Mouse (Mus musculus) embryonic facial prominence, embryonic 14.5 days (tissue): ENCODE measurements around the gene Olfr702. TPM values are rescaled to one million over a fixed set of nuclear protein-coding genes. Genes with fewer than 3 reads are reported as not detected.

ENCODE experiments used
- ATAC-seq: fragments of 200-750 bp; cut with Nextera tagmentation; 2 replicates; pipeline ENCODE4 v1.8.0; 2017; ENCODE audit warnings: low read depth, moderate number of reproducible peaks, moderate TSS enrichment
- DNase-seq: peaks from one replicate; pipeline ENCODE4 v3.0.0-alpha.2; 2015; ENCODE audit warnings: low spot score
- H3K27ac ChIP-seq: fragments of 300-500 bp; sonication (generic); replicated peaks from 2 replicates; pipeline ENCODE4 v1.5.1; 2014; ENCODE audit warnings: low read depth, mild to moderate bottlenecking, low read length, moderate library complexity
- H3K27me3 ChIP-seq: fragments of 300-500 bp; sonication (generic); replicated peaks from 2 replicates; pipeline ENCODE4 v1.6.1; 2014; ENCODE audit warnings: low read length; ENCODE audit not compliant: control insufficient read depth, insufficient read depth
- H3K36me3 ChIP-seq: fragments of 300-500 bp; sonication (generic); 2 replicates; pipeline ENCODE4 v1.6.1; 2014; ENCODE audit warnings: low read length, mixed read lengths; ENCODE audit not compliant: control insufficient read depth, insufficient read depth
- H3K4me1 ChIP-seq: fragments of 300-500 bp; sonication (generic); 2 replicates; pipeline ENCODE4 v1.6.1; 2014; ENCODE audit warnings: antibody characterized with exemption, low read length; ENCODE audit not compliant: control insufficient read depth, insufficient read depth
- H3K4me2 ChIP-seq: fragments of 300-500 bp; sonication (generic); 2 replicates; pipeline ENCODE4 v1.6.1; 2014; ENCODE audit warnings: low read depth, mild to moderate bottlenecking, low read length, moderate library complexity, mixed read lengths
- H3K4me3 ChIP-seq: fragments of 300-500 bp; sonication (generic); 2 replicates; pipeline ENCODE4 v1.5.1; 2014; ENCODE audit warnings: low read depth, mild to moderate bottlenecking, low read length
- H3K9ac ChIP-seq: fragments of 300-500 bp; sonication (generic); 2 replicates; pipeline ENCODE4 v1.6.1; 2014; ENCODE audit warnings: low read depth, mild to moderate bottlenecking, low read length, moderate library complexity, mixed read lengths
- H3K9me3 ChIP-seq: fragments of 300-500 bp; sonication (generic); 2 replicates; pipeline ENCODE4 v1.6.1; 2016; ENCODE audit warnings: low read length; ENCODE audit not compliant: control insufficient read depth
- WGBS: fragments of 180-500 bp; shearing (Covaris S2); extraction: QIAGEN DNeasy Blood & Tissue Kit; methylation state at CpG from one replicate; pipeline ENCODE4 v1.1.7; 2014; 5-methylcytosine and 5-hydroxymethylcytosine counted together
- polyA plus RNA-seq: library from polyadenylated mRNA; unstranded; fragments of >200 nt; fragmentation: Nextera tagmentation; extraction: Ambion mirVana; gene quantifications from 2 replicates; pipeline ENCODE4 v1.2.1, GENCODE M21; 2014

The Olfr702 gene
- polyA plus RNA-seq = not detected in 2 replicates

DNA sequence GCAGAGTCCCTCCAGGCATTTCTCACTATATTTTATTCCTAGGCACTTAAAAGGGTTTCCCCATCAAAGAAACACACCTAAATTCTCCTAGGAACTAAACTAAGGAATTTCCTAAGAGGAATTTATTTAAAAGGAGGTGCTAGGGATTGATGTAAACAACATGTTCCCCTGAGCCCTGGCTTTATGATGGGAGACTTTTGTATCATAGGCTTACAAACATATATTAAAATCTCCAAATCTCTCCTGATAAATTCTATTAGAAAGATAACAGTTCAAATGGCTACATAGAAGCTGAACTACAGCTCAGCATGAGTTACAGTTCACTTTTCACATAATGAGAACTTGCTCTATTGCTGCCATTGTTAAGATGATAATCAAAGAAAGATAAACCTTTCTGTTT lies at the start of gene Olfr702:
Gene Olfr702 (minus strand): TSS at position 101 of the 400 bp plus-strand sequence.
- Histone ChIP-seq H3K4me3 (no peak within 1 kb of the TSS), H3K27me3 (no peaks in the 10 kb centered on the region), H3K9me3 (no peaks in the 10 kb centered on the region), H3K27ac (no peak within 1 kb of the TSS), H3K36me3 (no peaks in the 10 kb centered on the region), H3K9ac (no peak within 1 kb of the TSS), H3K4me1 (no peaks in the 10 kb centered on the region), H3K4me2 (no peak within 1 kb of the TSS)
- no peak for ATAC-seq
- DNase-seq = no peak

DNA sequence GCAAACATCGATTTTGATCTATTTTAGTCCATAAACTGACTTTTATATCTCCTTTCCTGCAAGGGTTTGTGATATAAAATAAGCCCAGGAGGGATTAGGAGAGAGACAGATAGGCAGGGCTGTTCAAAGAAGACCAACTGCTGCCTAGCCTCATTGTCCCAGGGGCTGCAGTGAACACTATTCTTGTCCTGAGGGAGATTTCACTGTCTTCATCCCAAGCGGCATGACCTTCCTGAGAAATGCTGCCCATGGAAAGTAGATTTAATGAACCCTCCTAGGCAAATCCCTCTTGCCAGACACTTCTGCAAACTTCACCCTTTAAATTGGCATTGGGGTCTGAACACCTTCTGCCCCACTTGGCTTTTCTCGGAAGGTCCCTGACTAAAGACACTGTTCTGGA lies 43.1 kb upstream of the Olfr702 start, which contains the start of gene Olfr705:
Gene Olfr705 (minus strand): TSS at position 101 of the 400 bp plus-strand sequence.
- no peak within 1 kb of the TSS for H3K4me2 ChIP-seq
- DNase-seq = no peak
- H3K36me3 ChIP-seq = no peaks in the 10 kb centered on the region
- WGBS = 80% methylated on average over 3 of the region's 3 CpGs
- H3K9ac ChIP-seq = no peak within 1 kb of the TSS
- H3K4me1 ChIP-seq = no peaks in the 10 kb centered on the region
- no peaks in the 10 kb centered on the region for H3K27me3 ChIP-seq
- no peak for ATAC-seq
- H3K27ac ChIP-seq = no peak within 1 kb of the TSS
- no peaks in the 10 kb centered on the region for H3K9me3 ChIP-seq
- no peak within 1 kb of the TSS for H3K4me3 ChIP-seq

DNA sequence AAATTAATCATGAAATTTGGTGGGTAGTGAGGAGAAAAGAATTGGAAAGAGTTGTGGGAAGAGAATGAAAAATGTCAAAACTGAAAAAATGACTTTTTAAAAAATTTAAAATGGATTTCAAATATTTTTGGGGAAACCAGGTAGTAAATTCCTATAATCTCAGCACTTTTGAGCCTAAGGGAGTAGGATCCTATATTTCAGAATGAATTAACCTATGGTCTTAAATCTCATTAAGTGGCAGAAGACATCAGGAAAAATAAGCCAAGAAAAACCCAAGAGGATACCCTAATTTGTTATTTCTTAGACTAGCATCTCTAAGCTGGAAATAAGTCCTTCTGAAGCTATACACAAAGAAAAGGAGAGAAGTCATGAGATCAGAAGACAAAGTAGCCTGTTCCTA lies 29.2 kb upstream of the Olfr702 start, which contains the start of gene Olfr704:
Gene Olfr704 (plus strand): TSS at position 301 of the 400 bp plus-strand sequence.
- Histone ChIP-seq H3K27ac (no peak within 1 kb of the TSS), H3K9me3 (no peaks in the 10 kb centered on the region), H3K27me3 (no peaks in the 10 kb centered on the region), H3K4me3 (no peak within 1 kb of the TSS), H3K36me3 (no peaks in the 10 kb centered on the region), H3K4me1 (no peaks in the 10 kb centered on the region), H3K9ac (no peak within 1 kb of the TSS), H3K4me2 (no peak within 1 kb of the TSS)
- DNase-seq = no peak
- ATAC-seq = no peak

DNA sequence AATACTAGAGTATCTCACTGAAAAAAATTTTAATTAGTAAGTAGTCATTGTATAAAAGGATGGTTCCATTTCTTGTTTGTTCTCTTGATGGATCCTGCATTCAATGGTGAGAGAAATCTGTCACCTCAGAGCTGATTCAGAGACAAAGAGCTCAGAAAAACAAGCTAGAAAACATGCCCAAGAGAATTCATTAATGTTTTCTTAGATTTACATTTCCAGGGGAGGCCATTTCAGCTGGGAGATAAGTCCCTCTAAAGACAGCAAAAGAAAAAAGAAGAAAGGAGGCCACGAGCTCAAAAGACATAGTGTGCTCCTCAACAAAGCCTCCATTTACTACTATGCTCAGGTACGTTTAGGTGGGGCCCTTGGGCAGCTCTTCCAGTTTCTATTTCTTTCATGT lies 9.4 kb upstream of the Olfr702 start, which contains the start of gene Olfr703:
Gene Olfr703 (plus strand): TSS at position 301 of the 400 bp plus-strand sequence.
- no peak within 1 kb of the TSS for H3K4me2 ChIP-seq
- no peaks in the 10 kb centered on the region for H3K36me3 ChIP-seq
- H3K27ac ChIP-seq = no peak within 1 kb of the TSS
- no peaks in the 10 kb centered on the region for H3K4me1 ChIP-seq
- H3K9me3 ChIP-seq = no peaks in the 10 kb centered on the region
- WGBS = 43% methylated on average over 2 of the region's 2 CpGs
- DNase-seq (no peak), ATAC-seq (no peak)
- H3K27me3 ChIP-seq = no peaks in the 10 kb centered on the region
- H3K9ac ChIP-seq = no peak within 1 kb of the TSS
- no peak within 1 kb of the TSS for H3K4me3 ChIP-seq

DNA sequence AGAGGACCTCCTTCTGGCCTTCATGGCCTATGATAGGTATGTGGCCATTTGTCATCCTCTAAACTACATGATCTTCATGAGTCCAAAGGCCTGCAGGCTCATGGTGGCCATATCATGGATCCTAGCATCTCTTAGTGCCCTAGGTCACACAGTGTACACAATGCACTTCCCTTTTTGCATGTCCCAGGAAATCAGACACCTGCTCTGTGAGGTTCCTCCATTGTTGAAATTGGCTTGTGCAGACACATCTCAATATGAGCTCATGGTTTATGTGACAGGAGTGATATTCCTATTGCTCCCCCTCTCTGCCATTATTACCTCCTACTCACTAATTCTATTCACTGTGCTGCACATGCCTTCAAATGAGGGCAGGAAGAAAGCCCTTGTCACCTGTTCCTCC lies 15.3 kb downstream of the Olfr702 start:
- DNase-seq (no peak), ATAC-seq (no peak)
- no peaks in the 10 kb centered on the region for H3K4me1 ChIP-seq
- H3K27me3 ChIP-seq = no peaks in the 10 kb centered on the region
- no peak overlapping the region for H3K4me2 ChIP-seq
- no peak overlapping the region for H3K27ac ChIP-seq
- no peak overlapping the region for H3K4me3 ChIP-seq
- no peaks in the 10 kb centered on the region for H3K9me3 ChIP-seq
- H3K36me3 ChIP-seq = no peaks in the 10 kb centered on the region
- H3K9ac ChIP-seq = no peak overlapping the region

DNA sequence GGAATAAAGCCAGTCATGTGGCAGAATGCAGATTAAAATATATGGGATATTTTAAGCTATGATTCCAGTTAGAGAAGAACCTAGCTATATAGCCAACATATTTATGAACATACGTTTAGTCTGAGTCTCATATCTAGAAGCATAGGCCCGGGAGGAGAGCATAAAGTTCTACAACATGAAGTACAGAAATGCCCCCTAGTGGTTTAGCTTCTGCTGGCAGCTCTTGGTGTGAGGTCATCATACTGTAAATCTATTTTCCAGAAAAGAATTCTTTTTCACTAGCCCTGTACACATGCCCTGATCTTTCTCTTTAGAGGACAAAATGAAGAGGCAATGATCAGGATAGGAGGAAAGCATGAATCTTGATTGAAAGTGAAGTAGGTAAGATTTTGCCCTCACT lies 17.9 kb downstream of the Olfr702 start:
- Histone ChIP-seq H3K9ac (no peak overlapping the region), H3K36me3 (no peaks in the 10 kb centered on the region), H3K9me3 (no peaks in the 10 kb centered on the region), H3K27me3 (no peaks in the 10 kb centered on the region), H3K4me3 (no peak overlapping the region), H3K4me2 (no peak overlapping the region), H3K27ac (no peak overlapping the region), H3K4me1 (no peaks in the 10 kb centered on the region)
- DNase-seq (peak; percentile 22), ATAC-seq (no peak)
- 58% methylated on average over 2 of the region's 2 CpGs for WGBS

DNA sequence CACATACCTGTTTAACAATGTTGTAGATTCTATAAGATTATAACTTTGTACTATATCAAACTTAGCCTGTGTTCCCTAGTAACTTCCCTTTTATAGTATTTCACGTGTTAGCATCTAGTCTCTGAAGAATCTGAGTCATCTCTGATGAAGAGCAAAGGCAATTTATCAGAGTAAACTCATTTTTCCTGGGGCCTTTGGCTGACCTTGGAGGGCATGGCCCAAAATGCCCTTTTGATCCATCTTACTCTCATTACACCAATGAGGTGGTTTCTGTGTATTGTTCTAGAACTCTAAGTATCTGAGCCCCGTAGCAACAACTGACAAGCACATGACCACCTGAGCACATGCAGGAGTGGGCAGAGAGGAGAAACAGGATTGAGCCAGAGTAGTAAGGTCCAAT lies 19.9 kb downstream of the Olfr702 start, which contains the start of gene Olfr701:
Gene Olfr701 (plus strand): TSS at position 301 of the 400 bp plus-strand sequence.
- Histone ChIP-seq H3K9me3 (no peaks in the 10 kb centered on the region), H3K27ac (no peak within 1 kb of the TSS), H3K4me3 (no peak within 1 kb of the TSS), H3K36me3 (no peaks in the 10 kb centered on the region), H3K4me1 (no peaks in the 10 kb centered on the region), H3K27me3 (no peaks in the 10 kb centered on the region), H3K4me2 (no peak within 1 kb of the TSS), H3K9ac (no peak within 1 kb of the TSS)
- ATAC-seq (no peak), DNase-seq (no peak)
- 70% methylated on average over 2 of the region's 2 CpGs for WGBS

DNA sequence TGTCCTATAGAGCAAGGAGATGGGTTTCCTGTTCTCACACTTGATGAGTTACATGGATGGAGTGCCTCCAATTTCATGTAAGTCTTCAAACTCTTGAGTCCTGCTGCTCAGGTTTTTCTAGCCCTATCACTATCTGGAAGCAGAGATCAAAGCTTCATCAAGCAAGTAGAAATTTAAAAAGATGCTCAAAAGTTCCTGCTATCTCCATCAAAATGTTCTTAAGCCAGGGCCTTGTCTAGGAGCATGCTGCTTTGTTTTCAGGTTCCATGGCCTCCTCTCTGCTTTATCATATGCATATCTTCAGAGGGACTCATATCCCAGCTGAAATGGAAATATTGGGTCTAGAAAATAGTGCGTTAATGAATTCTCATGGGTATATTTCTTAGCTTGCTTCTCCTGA lies 25.0 kb downstream of the Olfr702 start, which contains the start of gene Olfr700:
Gene Olfr700 (minus strand): TSS at position 101 of the 400 bp plus-strand sequence.
- H3K4me3 ChIP-seq = no peak within 1 kb of the TSS
- no peak for ATAC-seq
- H3K27me3 ChIP-seq = no peaks in the 10 kb centered on the region
- H3K36me3 ChIP-seq = no peaks in the 10 kb centered on the region
- no peak within 1 kb of the TSS for H3K27ac ChIP-seq
- H3K9me3 ChIP-seq = no peaks in the 10 kb centered on the region
- no peak for DNase-seq
- 85% methylated on average over 1 of the region's 1 CpGs for WGBS
- H3K9ac ChIP-seq = no peak within 1 kb of the TSS
- no peak within 1 kb of the TSS for H3K4me2 ChIP-seq
- H3K4me1 ChIP-seq = no peaks in the 10 kb centered on the region

DNA sequence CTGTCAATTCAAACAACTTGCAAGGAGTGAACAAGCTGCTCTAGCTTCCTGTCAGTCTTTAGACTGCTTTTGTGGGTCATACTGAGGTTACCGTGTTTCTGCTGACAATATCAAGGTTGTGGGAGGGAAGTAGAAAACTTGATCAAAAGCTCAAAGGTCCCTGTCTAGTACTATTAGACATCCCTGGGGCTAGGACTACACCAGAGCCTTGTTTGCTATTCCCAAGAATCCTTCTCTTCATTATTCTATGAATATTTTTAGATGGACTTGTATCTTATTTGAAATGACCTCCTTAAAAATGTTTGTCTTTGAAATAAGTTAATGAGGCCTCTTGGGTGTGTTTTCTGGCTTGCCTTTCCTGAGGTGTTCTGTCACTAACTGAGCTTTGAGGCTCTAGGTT lies 40.6 kb downstream of the Olfr702 start, which contains the start of gene Olfr699:
Gene Olfr699 (minus strand): TSS at position 101 of the 400 bp plus-strand sequence.
- Histone ChIP-seq H3K9ac (no peak within 1 kb of the TSS), H3K4me3 (no peak within 1 kb of the TSS), H3K27ac (no peak within 1 kb of the TSS), H3K9me3 (no peaks in the 10 kb centered on the region), H3K27me3 (no peaks in the 10 kb centered on the region), H3K4me2 (no peak within 1 kb of the TSS), H3K4me1 (no peaks in the 10 kb centered on the region), H3K36me3 (no peaks in the 10 kb centered on the region)
- no peak for DNase-seq
- no peak for ATAC-seq
- WGBS = 83% methylated on average over 1 of the region's 1 CpGs
